Mouse (Mus musculus): ENCODE results near the gene Pja2. TPM values are rescaled to one million over a fixed set of nuclear protein-coding genes. Genes with fewer than 3 reads are reported as not detected.

Pja2 gene
- 10 to 100 TPM; 24.6 to 25.3 TPM for total RNA-seq (2023)

DNA sequence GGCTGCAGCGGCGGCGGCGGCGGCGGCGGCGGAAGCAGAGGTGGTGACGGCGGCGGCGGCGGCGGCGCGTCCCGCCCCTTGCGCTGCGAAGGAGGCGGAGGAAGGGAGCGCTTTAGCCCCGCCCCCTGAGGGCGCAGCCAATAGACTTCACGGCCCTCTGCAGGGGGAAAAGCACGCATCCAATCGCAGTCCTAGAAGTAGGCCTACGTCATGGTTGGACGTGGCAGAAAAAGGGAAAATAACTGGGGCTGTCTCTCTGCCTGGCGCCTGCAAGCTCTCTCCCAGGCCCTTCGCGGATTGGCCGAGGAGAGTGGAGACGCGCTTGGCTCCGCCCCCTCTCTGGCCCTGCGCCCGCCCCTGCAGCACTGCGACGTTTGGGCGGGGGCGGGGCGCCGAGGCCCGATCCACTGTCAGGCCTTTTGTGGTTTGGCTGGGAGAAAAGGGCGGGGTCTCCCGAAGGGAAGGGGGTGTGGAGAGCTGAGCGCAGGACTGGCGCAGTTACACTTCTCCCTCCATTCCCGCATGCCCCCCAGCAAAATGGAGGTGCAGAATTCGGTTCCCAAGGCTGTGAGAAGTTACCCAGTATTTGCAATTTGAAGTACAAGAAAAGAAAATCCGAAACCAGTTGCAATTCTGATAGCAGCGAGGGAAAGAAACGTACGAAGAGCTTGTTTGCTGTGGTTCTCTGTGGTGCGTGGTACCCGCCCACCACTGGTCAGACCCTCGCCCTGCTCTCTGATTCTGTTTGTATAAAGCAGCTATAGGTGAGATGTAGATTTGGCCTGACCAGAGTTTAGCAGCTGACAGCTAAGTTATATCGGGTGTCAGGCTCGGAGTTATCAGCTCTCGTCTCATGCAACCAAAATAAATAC, at the start of gene Pja2:
TSS of gene Pja2 (minus strand) at position 19 of the 872 bp plus-strand sequence.

